Mouse (Mus musculus): ENCODE measurements around the gene Krt81.

DNA sequence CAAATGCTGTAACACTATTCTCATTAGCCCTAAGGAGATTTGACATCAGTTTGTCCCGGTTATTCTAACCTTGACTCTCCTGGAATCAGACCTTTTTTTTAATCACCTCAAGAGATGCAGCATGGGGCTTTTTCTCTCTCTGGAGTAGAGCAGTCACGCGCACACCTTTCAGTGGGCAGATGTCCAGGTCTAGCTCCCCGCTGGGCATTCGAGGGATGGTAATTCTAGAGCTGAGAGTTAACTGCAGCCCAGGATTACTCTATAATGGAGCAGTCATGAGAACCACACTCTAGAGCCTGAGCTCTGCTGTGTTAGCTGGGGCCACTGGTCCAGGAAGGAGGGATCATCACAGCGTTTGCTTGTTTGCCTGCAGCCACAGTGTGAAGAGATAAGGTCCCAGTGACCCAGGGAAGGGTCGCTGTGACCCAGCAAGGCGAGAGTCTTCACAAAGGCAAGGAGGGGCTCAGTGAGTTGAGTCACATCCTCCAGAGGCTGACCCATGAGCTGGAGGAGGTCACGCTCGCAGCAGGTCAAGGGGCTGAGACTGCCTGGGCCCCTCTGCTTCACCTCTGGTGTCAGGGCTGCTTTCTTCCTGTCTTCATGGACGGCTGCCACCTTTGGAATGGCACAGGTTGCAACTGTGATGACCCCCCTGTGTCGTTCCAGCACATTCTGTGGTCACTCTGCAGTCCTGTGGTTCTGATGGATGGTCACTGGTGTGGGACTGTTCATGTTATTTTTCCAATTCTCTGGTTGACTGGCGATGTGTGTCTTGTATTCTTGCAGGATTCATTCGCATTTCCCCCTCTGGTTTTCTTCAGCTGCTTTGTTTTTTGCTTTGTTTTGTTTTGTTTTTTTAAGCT, 43.6 kb upstream of the Krt81 start:
- TF ChIP-seq CTCF (IDR thresholded peaks at IDR 0.05; ENCODE audit: extremely low read depth, insufficient read length, insufficient replicate concordance, low read depth, low read length) (no peak), POLR2A (IDR thresholded peaks at IDR 0.05; ENCODE audit: low read depth, low read length) (no peak)

Data from small intestine, adult 2 months (tissue).